Mouse (Mus musculus) lung, postnatal 0 days (tissue): ENCODE data around the gene Lst1.
A peak's percentile ranks its signal among the peaks of the same experiment; 100 is the strongest.

Experiments
- CTCF ChIP-seq: IDR thresholded peaks from 2 replicates; pipeline ENCODE4 v1.5.1; 2016; ENCODE audit warnings: antibody characterized with exemption, mild to moderate bottlenecking
- EP300 ChIP-seq: IDR thresholded peaks from 2 replicates; pipeline ENCODE4 v1.6.1; 2016; ENCODE audit warnings: antibody characterized with exemption, mild to moderate bottlenecking, control low read depth

GRCm38 (mm10) chr17:35226561-35227046 lies 38.4 kb upstream of the Lst1 start:
- TF ChIP-seq CTCF (peak; percentile 13; the same call in 1 of the 2 replicates), EP300 (no peak)
